Mouse (Mus musculus) Patski (cell line): ENCODE measurements around the gene Hoxa11. TPM values are rescaled to one million over a fixed set of nuclear protein-coding genes. Genes with fewer than 3 reads are reported as not detected.
A peak's percentile ranks its signal among the peaks of the same experiment; 100 is the strongest.

Experiments
- ATAC-seq: fragments of 100-300 bp; one replicate; pipeline ENCODE4 v1.8.0; 2021
- CTCF ChIA-PET: fragments of 350-600 bp; sonication (Branson Sonifier 250); formaldehyde crosslinking; loops from one replicate; lab custom pipeline; 2022; ENCODE audit warnings: inconsistent platforms; lab: Charles Lee
- POLR2A ChIA-PET: fragments of 350-600 bp; sonication (Branson Sonifier 250); formaldehyde crosslinking; loops from one replicate; lab custom pipeline; 2022; ENCODE audit warnings: antibody characterized with exemption, inconsistent platforms; lab: Charles Lee
- DNase-seq: peaks from one replicate; pipeline ENCODE4 v3.0.0-alpha.2; 2011; ENCODE audit warnings: low read depth, low spot score
- H3K27me3 ChIP-seq: fragments of 371-371 bp; one replicate; pipeline ENCODE4 v1.5.1; 2021
- CTCF ChIP-seq: fragments of 100-300 bp; IDR thresholded peaks from one replicate; pipeline ENCODE4 v1.5.1; 2021
- in situ Hi-C: fragments of 300-500 bp; cut with MboI; formaldehyde crosslinking; loops from 3 replicates; pipeline ENCODE4 v1.11.1; 2018; ENCODE audit warnings: low pct_unique_long_range_greater_than_20kb, mixed read lengths
- polyA plus RNA-seq: library from polyadenylated mRNA; unstranded; gene quantifications from one replicate; pipeline ENCODE4 v1.2.3, GENCODE M21; 2021

Hoxa11 gene
- polyA plus RNA-seq, 1 experiment from 2014 or later: 19.3 TPM

- in situ Hi-C loops: loop anchor here (25.0 kb wide), 1 partner anchor 1254 kb away; no protein-coding TSS in a partner anchor
- CTCF ChIA-PET: interaction anchor here (0.7 to 3.4 kb wide), 13 partner anchors 9 to 81 kb away, joined by 3 to 20 read pairs (median 4); partner anchors contain the start of genes Hoxa7 and Hoxa9
- no peaks in the 10 kb centered on the region for H3K27me3 ChIP-seq
- TF ChIP-seq CTCF: no peak
- DNase-seq: no peak
- no peak for ATAC-seq
- POLR2A ChIA-PET: interaction anchor here (0.7 to 37.4 kb wide), 6 partner anchors 11 to 771 kb away, joined by 3 to 778 read pairs (median 5); partner anchors contain the start of genes 5730596B20Rik, Cbx3, Gm28308 and Hnrnpa2b1
Measured at GRCm38 (mm10) chr6:52241001-52241621, 4.5 kb downstream of the Hoxa11 start.

GRCm38 (mm10) chr6:52240389-52241000, 5.1 kb downstream of the Hoxa11 start, which contains the start of gene Hoxa10:
TSS of gene Hoxa10 (minus strand) at chr6:52240854.
- ChIA-PET POLR2A (interaction anchor here (0.7 to 37.4 kb wide), 7 partner anchors 12 to 771 kb away, joined by 3 to 778 read pairs (median 4); partner anchors contain the start of genes 5730596B20Rik, Cbx3, Gm28308 and Hnrnpa2b1), CTCF (interaction anchor here (0.7 to 3.4 kb wide), 15 partner anchors 9 to 80 kb away, joined by 3 to 20 read pairs (median 4); partner anchors contain the start of genes Hoxa7 and Hoxa9)
- ATAC-seq (peak; percentile 59), DNase-seq (no peak)
- in situ Hi-C loops: loop anchor here (25.0 kb wide), 1 partner anchor 1253 kb away; no protein-coding TSS in a partner anchor
- no peak for TF ChIP-seq CTCF
- no peaks in the 10 kb centered on the region for H3K27me3 ChIP-seq

DNA sequence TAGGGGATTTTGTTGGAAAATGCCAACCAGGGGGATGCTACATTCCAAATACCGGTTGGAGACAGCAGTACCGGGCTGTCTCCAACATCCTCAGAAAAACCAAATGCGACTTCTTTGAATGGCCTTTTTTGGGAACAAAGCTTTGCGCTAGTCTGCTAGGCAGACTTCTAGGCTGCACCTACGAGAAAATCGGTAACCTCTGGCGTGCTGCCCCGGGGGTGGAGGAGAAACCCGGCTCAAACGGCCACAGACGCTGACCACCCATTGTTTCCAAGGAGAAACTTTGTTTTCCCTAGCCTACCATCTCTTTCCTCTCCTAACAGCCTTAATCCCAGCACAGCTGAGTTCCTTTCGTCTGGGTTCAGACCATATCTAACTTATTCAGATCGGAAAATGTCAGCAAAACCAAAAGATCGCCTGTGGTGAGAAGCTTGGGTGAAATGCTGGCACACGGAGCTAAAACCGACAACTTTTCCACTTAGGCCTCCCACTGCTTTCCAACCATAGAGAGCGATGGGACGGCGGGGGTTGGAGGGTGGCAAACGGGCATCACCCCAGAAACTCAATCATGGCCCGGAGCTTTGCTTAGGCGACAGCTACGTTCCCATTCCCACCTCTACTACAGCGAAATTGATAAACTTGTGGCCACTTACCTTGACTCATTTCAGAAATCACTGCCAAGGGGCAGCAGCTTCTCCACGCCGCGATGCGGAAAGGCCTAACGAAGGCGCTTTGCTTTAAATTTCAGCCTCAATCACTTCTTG, 5.8 kb downstream of the Hoxa11 start:
- CTCF ChIA-PET: interaction anchor here (1.0 to 3.4 kb wide), 10 partner anchors 10 to 56 kb away, joined by 3 to 20 read pairs (median 4); partner anchors contain the start of genes Hoxa7 and Hoxa9
- TF ChIP-seq CTCF: no peak
- in situ Hi-C loops: loop anchor here (25.0 kb wide), 1 partner anchor 1253 kb away; no protein-coding TSS in a partner anchor
- no peak for ATAC-seq
- DNase-seq: no peak
- H3K27me3 ChIP-seq: no peaks in the 10 kb centered on the region
- POLR2A ChIA-PET: interaction anchor here (1.3 to 37.4 kb wide), 6 partner anchors 7 to 599 kb away, joined by 3 to 778 read pairs (median 6); partner anchors contain the start of genes 5730596B20Rik, Gm28308, Hoxa3 and Hoxa5

DNA sequence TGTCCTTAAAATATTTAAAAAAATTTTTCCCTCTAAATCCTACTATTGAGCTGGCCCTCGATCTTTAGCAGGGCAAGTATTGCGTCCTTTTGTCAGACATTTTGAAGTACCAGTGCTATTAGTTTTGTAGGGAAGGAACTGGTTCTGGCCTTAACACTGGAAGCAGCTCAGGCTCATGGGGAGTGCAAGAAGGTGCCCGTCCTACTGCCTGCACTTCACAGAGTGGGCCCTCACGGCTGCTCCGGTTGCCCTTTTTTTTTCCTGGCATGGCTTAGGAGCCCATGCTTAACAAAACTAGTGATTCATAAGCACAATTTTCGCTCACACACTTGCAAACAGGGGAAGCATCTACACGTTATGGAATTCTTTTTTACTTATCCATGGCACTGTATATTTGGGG, 6.6 kb downstream of the Hoxa11 start:
- DNase-seq (no peak), ATAC-seq (no peak)
- CTCF ChIA-PET: interaction anchor here (1.4 to 3.4 kb wide), 5 partner anchors 9 to 236 kb away, joined by 3 to 20 read pairs (median 5); partner anchors contain the start of genes Hoxa7 and Hoxa9
- POLR2A ChIA-PET: interaction anchor here (1.4 to 37.4 kb wide), 4 partner anchors 8 to 61 kb away, joined by 4 to 778 read pairs (median 192); partner anchors contain the start of genes 5730596B20Rik, Gm28308, Hoxa3 and Hoxa5
- no peak for TF ChIP-seq CTCF
- in situ Hi-C loops: loop anchor here (25.0 kb wide), 1 partner anchor 1252 kb away; no protein-coding TSS in a partner anchor
- H3K27me3 ChIP-seq: no peaks in the 10 kb centered on the region

GRCm38 (mm10) chr6:52238155-52238545, 7.5 kb downstream of the Hoxa11 start:
- H3K27me3 ChIP-seq: no peaks in the 10 kb centered on the region
- in situ Hi-C loops: loop anchor here (25.0 kb wide), 1 partner anchor 1251 kb away; no protein-coding TSS in a partner anchor
- no peak for DNase-seq
- no peak for TF ChIP-seq CTCF
- ChIA-PET POLR2A (interaction anchor here (0.7 to 37.4 kb wide), 4 partner anchors 9 to 1485 kb away, joined by 3 to 778 read pairs (median 192); partner anchors contain the start of genes 5730596B20Rik, Gm28308, Hoxa3 and Hoxa6), CTCF (interaction anchor here (1.0 to 3.4 kb wide), 6 partner anchors 8 to 237 kb away, joined by 3 to 20 read pairs (median 5); partner anchors contain the start of genes Hoxa7 and Hoxa9)
- ATAC-seq: no peak

DNA sequence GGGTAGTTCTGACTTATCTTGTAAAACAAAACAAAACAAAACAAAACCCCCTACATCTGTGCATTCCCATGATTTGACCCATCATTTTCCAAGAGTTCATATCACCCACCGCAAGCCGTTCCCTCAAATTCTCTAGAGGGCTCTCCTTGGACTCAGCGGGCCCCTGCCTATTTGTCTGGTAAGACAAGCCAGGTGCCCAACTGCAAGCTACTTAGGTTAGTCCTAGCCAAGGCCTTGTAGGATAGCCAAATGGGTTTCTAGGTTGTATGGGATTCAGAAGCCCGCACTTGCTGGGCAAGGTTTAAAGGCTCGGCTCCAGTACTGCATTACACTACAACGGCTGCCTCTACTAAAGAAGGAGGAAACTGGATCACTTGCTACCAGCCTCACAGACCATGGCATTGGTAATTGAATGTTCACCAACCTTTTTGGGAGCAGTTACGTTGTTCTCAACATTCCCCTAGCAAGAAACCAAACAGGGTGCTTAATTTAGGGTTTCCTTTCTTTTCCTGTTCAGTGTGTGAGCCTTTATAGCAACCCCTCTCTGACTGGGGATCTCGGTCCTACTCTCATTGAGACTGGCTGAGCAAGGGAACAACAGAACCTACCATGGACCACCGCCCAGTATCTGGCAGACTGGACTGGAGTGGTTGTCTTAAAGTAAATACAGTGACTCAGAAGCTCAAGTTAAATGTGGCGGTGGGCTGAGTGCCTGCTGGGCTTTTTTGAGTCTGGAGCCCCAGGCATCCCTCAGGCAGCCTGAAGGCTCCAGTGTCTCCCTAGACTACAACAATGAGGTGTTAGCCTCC, 8.1 kb downstream of the Hoxa11 start:
- CTCF ChIA-PET: interaction anchor here (1.0 to 3.4 kb wide), 8 partner anchors 7 to 236 kb away, joined by 4 to 20 read pairs (median 8); partner anchors contain the start of genes Gm28308, Hoxa3, Hoxa7 and Hoxa9
- POLR2A ChIA-PET: interaction anchor here (0.7 to 37.4 kb wide), 6 partner anchors 1 to 1485 kb away, joined by 3 to 778 read pairs (median 192); partner anchors contain the start of genes 5730596B20Rik, Gm28308, Hoxa10 and Hoxa11
- no peaks in the 10 kb centered on the region for H3K27me3 ChIP-seq
- no peak for ATAC-seq
- TF ChIP-seq CTCF: no peak
- in situ Hi-C loops: loop anchor here (25.0 kb wide), 1 partner anchor 1250 kb away; no protein-coding TSS in a partner anchor
- no peak for DNase-seq

DNA sequence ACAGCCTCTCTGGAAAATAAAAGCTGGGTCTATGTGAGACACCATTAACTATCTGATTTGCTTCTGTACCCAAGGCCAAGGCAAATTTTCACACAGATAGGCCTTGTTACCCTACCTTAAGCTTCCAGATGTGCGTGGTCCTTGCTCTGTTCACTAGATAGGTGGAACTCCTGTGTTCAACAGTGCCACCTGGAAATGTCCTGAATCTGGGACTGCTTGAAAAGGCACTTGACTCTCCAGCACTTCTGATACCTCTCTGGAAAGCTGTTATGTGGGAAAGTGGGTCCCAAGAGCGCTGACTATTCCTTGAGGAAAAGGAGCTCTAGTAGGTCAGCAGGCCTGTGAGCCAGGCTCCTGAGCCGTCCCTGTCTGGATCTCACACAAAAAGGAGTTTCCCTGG, 8.8 kb downstream of the Hoxa11 start:
- ATAC-seq: no peak
- no peak for TF ChIP-seq CTCF
- in situ Hi-C loops: loop anchor here (25.0 kb wide), 1 partner anchor 1250 kb away; no protein-coding TSS in a partner anchor
- ChIA-PET POLR2A (interaction anchor here (1.0 to 37.4 kb wide), 4 partner anchors 2 to 233 kb away, joined by 3 to 778 read pairs (median 578); partner anchors contain the start of genes 5730596B20Rik, Gm28308, Hoxa10 and Hoxa11), CTCF (interaction anchor here (1.6 to 2.3 kb wide), 3 partner anchors 16 to 22 kb away, joined by 4 to 18 read pairs (median 11); partner anchors contain the start of genes Gm28308, Hoxa3 and Hoxa7)
- no peak for DNase-seq
- H3K27me3 ChIP-seq: no peaks in the 10 kb centered on the region

DNA sequence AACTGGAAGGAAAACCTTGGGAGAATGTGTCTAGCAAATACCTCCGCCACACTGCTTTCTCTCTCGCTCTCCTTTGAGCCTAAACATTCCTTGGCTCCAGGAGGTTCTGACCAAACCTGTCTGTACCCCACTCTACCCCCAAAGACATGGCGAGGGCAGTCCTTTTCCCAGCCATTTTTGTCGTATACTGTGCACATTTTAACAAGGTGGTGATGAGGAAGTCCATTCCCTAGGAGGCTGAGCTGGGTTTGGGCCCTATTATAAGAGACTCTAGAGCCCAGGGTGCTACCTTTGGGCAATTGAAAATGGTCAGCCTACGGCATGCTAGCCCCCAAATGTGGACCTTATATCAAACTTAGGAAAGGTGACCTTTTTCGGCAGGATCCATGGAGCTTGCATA, 9.7 kb downstream of the Hoxa11 start:
- in situ Hi-C loops: loop anchor here (25.0 kb wide), 1 partner anchor 1249 kb away; no protein-coding TSS in a partner anchor
- ChIA-PET POLR2A (interaction anchor here (21.2 to 37.4 kb wide), 3 partner anchors 3 to 58 kb away, joined by 378 to 778 read pairs (median 778); partner anchors contain the start of genes 5730596B20Rik, Gm28308, Hoxa10 and Hoxa11), CTCF (interaction anchor here (0.9 to 2.3 kb wide), 6 partner anchors 9 to 61 kb away, joined by 3 to 18 read pairs (median 4); partner anchors contain the start of genes Gm28308, Hoxa11, Hoxa3 and Hoxa7)
- no peak for DNase-seq
- no peaks in the 10 kb centered on the region for H3K27me3 ChIP-seq
- no peak for TF ChIP-seq CTCF
- ATAC-seq: no peak
